Mouse (Mus musculus) v-Abl transformed pro-B cells (cell line): Measurements from ENCODE around the gene Xpnpep2.

Experiments used
- in situ Hi-C, 2 experiments: fragments of 400-800 bp; cut with MboI; formaldehyde crosslinking; loops; one replicate each; pipeline ENCODE4 v1.15.1; 2025; ENCODE audit not compliant: unreplicated experiment in 2 of 2

Xpnpep2 gene

DNA sequence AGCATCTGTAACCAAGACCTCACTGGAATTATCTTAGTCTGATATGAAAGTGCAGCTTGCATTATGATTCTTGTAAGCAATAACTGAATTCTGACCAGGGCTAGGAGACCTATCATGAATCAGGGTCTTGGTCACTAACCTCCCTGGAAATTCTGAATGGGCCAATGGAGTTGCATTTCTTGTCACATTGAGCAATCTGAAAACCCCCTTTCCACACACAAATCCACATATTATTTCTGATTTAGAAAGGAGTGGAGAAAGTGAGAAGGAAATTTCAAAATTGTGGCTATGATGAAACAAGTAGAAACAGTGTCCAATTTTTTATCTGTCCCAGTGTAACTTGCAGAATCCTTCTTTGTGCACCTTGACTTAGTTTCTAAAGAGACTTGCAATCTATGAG lies 10.8 kb downstream of the Xpnpep2 start:
- in situ Hi-C loops, result loop anchor here in 1 of 2 experiments (10.0 to 25.0 kb wide), 2 partner anchors 93 to 94 kb away; partner anchors contain the start of gene Zdhhc9

DNA sequence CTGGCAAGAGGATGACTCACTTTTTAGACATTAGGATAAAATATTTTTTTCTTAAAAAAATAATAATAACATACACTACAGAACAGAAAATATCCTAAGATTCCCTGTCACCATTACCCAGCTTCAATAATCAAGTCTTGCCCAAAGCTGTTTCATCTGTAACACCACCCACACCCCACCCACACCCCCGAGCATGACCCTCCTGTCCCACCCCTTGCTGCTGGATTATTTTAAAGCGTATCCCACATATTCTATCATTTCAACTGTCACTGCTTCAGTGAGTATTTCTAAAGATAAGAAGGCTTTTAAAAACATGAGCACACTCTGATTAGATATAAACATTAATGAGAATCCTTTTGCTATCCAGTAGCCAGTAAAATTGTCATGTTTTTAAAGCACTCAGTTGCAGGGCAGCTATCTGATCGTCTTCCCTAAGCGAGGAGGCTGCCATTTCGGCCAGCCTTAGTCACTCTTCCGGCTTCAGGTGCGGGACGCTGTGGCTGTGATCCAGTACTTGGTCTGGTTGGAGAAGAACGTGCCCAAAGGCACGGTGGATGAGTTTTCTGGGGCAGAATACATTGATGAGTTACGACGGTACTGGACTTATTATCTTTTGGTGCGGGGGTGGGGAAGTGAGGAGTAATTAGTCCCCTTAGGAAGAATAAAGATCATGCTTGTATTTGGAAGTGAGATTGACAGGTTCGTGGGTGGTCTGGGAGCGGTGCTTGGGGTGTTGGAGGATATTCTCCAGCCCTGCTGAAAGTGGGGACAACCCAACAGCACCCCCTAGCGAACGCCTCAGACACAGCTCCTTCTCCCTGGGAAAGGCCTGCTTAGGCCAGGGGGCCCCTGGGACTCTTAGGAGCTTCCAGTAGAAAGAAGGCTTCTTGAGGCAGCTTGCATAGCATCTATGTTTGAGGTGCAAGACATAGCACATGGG lies 15.9 kb downstream of the Xpnpep2 start:
- in situ Hi-C loops, result loop anchor here (25.0 kb wide), 2 partner anchors 88 to 763 kb away; partner anchors contain the start of genes Gm595 (in 1 of the 2) and Zdhhc9 (in 1 of the 2)

GRCm38 (mm10) chrX:48126903-48127476 lies 18.5 kb downstream of the Xpnpep2 start:
- in situ Hi-C loops, result loop anchor here in 1 of 2 experiments (25.0 kb wide), 1 partner anchor 760 kb away; the partner anchor contains the start of gene Gm595

DNA sequence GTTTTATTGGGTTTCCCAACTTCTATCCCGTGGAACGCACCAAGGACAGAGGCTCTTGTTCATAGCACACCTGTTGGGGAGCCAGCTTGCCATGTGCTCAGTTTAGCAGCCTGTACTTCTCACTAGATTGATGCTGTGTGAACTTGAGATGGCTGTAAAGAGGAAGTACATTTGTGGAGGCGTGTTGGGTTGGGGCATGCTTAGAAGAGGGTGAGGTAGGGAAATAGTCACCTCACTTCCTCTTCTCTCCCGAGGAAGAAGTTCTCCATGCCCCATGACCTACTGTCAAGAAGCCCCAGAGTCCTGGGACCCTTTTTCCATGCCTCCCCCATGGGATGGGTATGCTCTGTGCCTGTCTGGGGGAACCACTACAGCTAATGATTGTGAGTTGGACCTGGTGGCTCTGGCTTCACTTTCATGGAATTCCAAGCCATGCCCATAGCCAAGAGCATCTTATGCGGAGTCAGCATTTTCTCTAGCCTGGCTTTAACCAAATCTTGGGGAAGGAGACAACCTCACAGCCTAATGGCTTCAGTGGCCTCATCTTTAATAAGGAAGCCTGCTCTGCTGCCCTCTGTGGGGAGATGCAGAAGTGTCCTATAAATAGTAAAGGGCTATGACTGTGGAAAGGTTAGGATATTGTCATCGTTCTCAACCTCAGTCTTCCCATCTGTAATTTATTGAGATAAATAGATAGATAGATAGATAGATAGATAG lies 19.1 kb downstream of the Xpnpep2 start:
- in situ Hi-C loops, result loop anchor here in 1 of 2 experiments (25.0 kb wide), 1 partner anchor 760 kb away; the partner anchor contains the start of gene Gm595

DNA sequence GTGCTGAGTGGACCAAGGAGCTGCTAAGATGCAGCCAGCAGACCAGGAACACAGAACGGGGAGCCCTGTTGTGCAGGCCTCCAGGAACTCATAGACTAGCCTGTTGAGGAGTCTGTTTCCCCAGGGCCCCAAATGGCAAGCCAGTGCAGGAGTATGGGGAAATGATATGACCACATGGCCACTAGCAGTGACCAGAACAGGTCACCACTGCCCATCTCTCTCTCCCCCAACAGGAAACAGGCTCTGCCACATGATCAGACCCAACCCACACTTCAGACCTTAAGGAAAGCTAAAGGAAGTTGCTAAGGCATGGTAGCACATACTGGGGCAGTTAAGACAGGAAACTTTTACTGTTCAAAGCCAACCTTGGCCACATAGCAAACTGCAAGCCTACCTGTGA lies 20.6 kb downstream of the Xpnpep2 start:
- in situ Hi-C loops, result loop anchor here in 1 of 2 experiments (25.0 kb wide), 1 partner anchor 758 kb away; the partner anchor contains the start of gene Gm595

DNA sequence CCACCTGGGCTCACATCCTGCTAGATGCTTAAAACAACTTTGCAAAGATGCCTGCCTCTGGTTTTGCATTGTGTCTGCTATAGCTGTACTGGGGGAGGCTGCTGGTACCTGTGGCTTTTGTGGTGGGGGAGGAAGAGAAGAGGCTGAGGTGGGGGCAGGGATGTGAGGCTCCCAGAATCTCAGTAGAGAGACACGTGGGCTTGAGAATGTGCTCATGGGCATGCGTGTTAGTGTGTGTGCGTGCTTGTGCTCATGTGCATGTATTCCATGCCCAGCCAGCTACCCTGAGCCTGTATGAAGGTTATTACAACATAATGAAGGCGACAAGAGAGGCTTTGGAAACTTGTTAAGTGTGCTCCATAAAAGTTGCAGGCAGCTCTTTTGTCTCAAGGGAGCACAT lies 28.4 kb downstream of the Xpnpep2 start:
- in situ Hi-C loops, result loop anchor here in 1 of 2 experiments (25.0 kb wide), 1 partner anchor 750 kb away; the partner anchor contains the start of gene Gm595

- in situ Hi-C loops, result loop anchor here in 1 of 2 experiments (25.0 kb wide), 1 partner anchor 749 kb away; the partner anchor contains the start of gene Gm595
Measured at GRCm38 (mm10) chrX:48138011-48138410, 29.5 kb downstream of the Xpnpep2 start.

- in situ Hi-C loops, result loop anchor here in 1 of 2 experiments (25.0 kb wide), 1 partner anchor 749 kb away; the partner anchor contains the start of gene Gm595
Measured at GRCm38 (mm10) chrX:48138539-48139275, 30.2 kb downstream of the Xpnpep2 start.

GRCm38 (mm10) chrX:48139368-48140285 lies 31.1 kb downstream of the Xpnpep2 start:
- in situ Hi-C loops, result loop anchor here in 1 of 2 experiments (5.0 to 25.0 kb wide), 3 partner anchors 65 to 748 kb away; partner anchors contain the start of genes Gm595 and Zdhhc9

GRCm38 (mm10) chrX:48140286-48140877 lies 31.9 kb downstream of the Xpnpep2 start:
- in situ Hi-C loops, result loop anchor here in 1 of 2 experiments (5.0 to 25.0 kb wide), 3 partner anchors 64 to 747 kb away; partner anchors contain the start of genes Gm595 and Zdhhc9

DNA sequence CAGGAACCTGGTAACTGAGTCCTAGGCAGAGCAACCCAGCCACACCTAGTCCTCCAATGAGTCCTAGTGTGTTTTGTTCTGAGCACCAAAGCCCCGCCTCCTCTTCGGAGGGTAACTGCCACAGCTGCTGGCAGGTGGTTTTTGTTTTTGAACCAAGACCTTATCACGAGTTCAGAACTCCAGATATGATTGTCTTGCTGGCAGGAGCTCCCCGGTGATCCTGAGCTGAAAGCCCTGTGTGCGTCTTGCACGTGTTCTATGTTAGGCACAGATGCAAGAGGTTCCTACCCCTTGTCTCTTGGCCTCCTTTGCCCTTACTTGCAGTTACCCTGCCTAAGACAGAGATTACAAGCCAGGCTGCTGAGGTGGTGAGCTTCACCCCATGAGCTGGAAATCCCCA lies 33.0 kb downstream of the Xpnpep2 start:
- in situ Hi-C loops, result loop anchor here in 1 of 2 experiments (5.0 to 25.0 kb wide), 3 partner anchors 63 to 746 kb away; partner anchors contain the start of genes Gm595 and Zdhhc9

DNA sequence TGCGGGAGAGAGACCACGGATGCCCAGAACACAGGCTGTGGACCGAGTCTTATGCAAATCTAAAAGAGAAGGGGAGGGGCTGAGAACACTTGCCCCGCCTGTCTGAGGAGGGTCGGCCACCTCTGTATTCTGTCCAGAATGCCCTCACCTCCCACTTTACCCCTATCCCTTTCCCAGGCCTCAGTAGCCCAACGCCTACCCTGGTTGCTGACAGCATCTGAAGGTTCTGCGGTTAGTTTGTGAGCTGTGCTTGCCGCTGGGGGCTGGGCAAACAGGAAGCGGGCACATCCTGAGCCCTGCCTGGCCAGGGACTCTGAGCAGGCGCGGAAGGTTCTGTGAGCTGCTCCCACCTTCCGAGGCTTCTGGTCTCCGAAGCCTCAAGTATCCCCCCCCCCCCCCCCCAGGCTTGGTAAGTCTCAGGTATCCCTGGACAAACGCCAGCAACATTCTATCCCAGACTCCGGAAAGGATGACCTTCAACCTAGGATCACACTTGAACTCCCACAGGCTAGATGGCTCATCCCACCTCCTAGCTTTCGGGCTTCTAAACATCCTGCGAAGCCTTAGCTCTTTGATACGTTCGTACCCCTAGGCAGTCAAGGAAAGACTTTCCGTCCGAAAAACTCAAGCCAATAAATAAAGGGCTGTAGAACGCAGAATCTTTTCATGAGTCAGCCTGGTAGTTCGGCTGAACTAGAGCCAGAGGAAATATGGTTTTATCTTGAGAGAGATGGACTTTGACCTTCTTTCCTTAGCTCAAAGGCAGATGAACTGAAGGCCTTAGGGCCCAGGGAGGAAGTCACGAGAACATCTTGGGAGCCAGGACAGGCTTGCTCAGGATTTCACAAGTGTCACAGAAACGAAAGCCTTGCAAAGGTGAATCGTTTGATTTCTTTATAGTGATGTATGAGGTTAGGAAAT lies 35.1 kb downstream of the Xpnpep2 start:
- in situ Hi-C loops, result loop anchor here in 1 of 2 experiments (5.0 to 25.0 kb wide), 3 partner anchors 61 to 744 kb away; partner anchors contain the start of genes Gm595 and Zdhhc9

GRCm38 (mm10) chrX:48146262-48146661 lies 37.7 kb downstream of the Xpnpep2 start, which contains the start of gene Sash3:
Gene Sash3, plus strand, starts transcription at chrX:48146436.
- in situ Hi-C loops, result loop anchor here in 1 of 2 experiments (10.0 to 25.0 kb wide), 2 partner anchors 59 to 741 kb away; partner anchors contain the start of genes Gm595 and Zdhhc9

DNA sequence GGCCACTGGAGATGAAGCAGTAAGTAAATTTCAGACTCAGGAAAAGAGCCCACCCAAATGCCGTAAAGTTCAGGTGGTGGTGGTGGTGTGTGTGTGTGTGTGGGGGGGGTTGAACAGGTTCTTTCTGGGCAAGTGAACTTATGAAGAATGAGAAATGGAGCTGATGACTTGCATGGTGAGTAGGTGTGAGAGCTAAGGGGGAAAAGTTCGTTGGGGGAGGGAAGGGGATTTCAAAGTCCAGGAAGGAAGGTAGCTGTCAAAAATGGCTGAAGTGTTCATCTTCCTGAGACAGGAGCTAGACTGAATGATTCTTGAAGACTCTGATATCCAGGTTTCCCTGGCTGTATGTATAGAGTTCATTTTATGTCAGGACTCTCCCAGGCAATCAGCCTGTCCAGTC lies 38.7 kb downstream of the Xpnpep2 start:
- in situ Hi-C loops, result loop anchor here in 1 of 2 experiments (10.0 to 25.0 kb wide), 2 partner anchors 58 to 740 kb away; partner anchors contain the start of genes Gm595 and Zdhhc9

DNA sequence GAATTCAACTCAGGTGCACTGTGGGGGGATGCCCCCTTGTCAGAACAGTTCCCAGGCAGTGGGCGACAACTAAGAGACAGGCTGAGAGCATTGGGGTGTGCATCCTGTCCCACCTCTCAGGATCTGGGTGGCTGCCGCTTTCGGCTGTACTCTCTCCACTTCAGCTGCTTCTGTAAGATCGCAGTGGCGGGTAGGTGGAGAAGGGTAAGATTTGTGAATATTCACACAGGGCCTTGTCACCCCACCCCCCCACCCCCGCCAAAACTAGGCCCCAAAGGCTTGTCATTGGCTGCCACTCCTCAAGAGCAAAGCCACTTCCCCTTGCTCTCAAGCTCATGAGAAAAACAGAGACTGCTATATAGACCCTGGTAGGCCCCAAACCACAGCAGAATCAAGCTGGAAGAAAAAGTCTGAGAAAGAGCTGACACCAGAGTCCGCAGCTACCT lies 39.2 kb downstream of the Xpnpep2 start:
- in situ Hi-C loops, result loop anchor here in 1 of 2 experiments (10.0 to 25.0 kb wide), 2 partner anchors 57 to 740 kb away; partner anchors contain the start of genes Gm595 and Zdhhc9

GRCm38 (mm10) chrX:48152106-48152505 lies 43.6 kb downstream of the Xpnpep2 start:
- in situ Hi-C loops, result no loop called here
